Mouse (Mus musculus): ENCODE measurements around the gene Abcg4.

Abcg4 gene

DNA sequence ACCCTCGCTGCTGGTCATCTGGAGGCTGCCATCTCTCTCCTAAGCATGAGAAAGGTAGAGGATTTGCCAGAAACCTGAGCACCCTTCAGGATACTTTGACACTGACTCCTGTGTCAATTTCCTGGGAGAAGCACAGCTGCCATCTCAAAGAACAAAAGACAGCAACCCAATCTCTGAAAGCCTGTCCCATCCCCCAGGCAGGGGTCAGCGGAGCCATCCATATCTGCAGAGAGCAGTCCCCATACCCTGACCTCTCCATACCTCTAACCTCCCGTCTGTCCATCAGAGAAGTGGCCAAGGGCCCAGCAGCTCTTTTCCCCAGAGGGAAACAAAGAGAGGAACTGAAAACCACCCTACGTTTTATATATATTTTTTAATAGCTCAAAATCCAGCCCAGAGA, 51.8 kb downstream of the Abcg4 start:
- no peak for DNase-seq

DNA sequence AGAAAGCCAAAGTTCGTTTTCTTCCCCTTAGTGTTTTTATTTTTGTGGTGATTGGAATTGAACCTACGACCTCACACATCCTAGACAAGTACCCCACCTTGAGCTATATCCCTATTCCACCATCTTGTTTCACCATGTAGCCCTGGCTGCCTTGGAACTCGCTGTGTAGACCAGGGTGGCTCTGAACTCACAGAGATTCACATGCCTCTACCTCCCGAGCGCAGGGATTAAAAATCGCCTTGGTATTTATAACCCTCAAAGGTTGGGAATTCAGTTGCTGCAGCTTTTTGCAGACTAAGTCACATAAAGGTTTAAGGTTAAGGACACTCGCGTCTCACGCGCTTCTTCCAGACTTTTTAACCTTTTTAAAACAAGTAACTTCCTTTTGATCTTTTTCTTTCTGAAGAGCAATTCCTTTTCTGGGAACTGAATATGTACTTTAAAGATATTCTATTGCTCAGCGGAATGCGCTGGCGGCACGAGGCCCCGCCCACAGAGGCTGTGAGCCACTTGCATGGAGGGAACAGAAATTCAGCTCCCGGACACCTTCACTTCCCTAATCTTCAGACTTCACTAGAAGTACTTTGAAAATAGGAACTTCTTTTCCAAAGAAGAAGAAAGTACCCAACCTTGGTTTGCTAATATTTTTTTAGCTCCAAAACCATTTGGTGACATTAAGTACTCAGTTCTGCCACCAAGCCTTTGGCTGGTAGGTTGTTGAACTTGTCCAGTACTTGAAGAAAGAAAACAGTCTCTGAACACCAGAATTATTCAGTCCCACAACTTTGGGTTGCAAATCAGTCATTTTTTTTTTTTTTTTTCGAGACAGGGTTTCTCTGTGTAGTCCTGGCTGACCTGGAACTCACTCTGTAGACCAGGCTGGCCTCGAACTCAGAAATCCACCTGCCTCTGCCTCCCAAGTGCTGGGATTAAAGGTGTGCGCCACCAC, 53.7 kb downstream of the Abcg4 start:
- DNase-seq = peak; percentile 74 to 80

DNA sequence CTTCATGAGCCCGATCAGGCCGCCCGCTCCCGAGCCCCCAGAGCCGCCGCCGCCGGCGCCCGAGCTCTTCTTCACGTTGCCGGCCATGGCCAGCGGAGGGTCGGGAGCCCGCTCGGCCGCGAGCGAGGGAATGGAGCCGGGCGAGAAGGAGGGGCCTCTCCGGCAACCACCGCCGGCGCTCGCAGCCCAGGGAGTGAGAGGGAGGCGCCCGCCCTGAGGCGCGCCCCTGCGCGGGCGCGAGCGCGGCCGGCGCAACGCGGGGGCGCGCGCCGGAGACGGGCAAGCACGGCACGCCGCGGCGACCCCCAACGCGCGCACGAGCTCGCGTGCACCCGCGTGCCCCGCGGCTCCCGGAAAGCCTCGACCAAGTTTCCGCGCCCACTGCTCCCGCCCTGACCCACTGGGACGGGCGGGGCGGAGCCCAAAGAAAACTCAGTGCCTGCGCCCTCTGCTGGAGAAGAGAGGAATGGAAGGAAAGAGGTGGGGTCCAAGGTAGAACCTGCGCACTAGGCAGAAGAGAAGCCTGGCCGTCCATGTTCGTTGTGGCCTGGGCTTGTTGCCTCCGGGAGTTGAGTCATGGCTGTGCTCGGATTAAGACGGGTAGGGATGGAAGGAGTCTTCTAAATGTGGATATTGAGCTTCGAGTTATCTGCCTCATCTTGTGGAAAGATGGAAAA, 54.5 kb downstream of the Abcg4 start, which contains the start of gene Cbl:
Gene Cbl, minus strand, starts transcription at position 248 of the 677 bp plus-strand sequence.
- peak; percentile 99 for DNase-seq

DNA sequence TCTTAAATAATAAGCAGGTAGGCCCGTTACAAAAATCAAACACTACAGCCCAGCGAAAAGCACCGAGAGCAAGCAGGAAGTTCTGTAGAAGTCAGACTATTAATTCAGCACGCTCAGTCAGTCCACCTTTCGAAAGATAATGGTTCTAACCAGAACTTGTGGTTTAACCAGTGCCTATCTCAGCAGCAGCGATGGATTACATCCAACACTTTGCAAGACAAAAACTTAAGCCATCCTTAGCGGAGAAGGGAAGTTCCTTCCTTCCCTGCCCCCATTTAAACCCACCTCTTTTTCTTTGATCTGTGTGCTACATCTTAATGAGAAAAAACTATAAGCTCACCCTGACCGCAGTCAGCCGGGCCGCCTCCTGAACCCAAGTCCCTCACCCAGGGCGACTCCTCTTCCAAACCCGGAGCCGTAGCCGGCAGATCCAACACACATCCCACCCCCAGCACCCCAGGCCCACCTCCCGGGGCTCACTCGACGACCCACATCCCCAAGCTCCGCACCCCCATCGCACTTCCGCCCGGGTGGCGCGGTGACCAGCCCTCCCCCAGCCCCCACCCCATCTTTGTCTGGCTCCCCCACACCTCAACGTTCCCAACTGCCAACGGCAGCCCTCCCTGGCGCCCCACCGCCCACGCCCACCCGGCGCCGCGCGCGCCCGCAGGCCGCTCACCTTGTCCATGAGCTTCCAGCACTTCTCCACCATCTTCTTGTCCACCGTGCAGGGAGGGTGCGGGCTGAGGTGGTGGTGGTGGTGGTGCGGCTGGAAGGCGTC, 55.2 kb downstream of the Abcg4 start:
- DNase-seq = no peak

DNA sequence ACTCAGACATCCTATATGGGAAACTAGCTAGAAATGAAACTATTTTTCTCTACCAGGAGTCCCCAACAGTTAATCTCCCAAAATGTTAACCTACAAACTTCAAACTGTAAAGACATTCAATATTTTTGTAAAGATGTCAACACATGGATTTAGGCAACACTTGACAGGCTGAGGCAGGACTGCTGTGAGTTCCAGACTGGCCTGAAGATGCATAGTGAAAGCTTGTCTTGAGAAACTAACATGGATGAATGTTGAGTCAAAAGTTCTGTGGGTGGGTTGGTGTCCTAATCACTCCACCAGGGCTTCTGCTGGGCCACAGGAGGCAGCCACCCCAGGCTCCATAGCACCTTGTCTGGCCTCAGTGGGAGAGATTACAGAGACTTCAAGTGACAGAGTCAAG, 56.8 kb downstream of the Abcg4 start:
- DNase-seq = no peak

DNA sequence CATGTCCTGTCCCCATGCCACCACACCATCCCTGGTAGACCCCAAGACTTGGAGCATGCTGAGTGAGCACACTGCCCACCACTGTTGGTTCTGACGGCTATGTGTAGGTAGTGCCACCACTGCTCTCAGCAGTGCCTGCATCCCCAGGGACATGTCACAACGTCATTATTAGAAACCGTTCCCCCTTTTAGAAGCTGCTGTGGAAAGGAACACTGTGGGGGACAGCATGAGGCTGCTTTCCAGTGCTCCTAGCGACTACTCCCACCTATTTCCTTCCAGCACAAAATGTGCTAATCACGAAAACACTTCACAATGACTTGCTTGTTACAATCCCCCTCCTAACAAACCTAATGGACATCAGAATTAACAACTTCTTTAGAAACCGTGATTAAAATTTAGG, 62.4 kb downstream of the Abcg4 start:
- no peak for DNase-seq
